Mouse (Mus musculus) heart, postnatal 0 days (tissue): ENCODE data around the gene Znhit2. TPM values are rescaled to one million over a fixed set of nuclear protein-coding genes. Genes with fewer than 3 reads are reported as not detected.

Experiments
- ATAC-seq: fragments of 200-750 bp; cut with Nextera tagmentation; 2 replicates; pipeline ENCODE4 v1.8.0; 2017; ENCODE audit warnings: low read depth, moderate number of reproducible peaks, moderate library complexity; ENCODE audit not compliant: insufficient read depth
- DNase-seq: peaks from one replicate; pipeline ENCODE4 v3.0.0-alpha.2; 2016; ENCODE audit warnings: low spot score
- H3K27ac ChIP-seq: fragments of 300-500 bp; sonication (generic); 2 replicates; pipeline ENCODE4 v1.5.1; 2014; ENCODE audit warnings: low read depth, mild to moderate bottlenecking
- H3K27me3 ChIP-seq: fragments of 300-500 bp; sonication (generic); 2 replicates; pipeline ENCODE4 v1.6.1; 2014; ENCODE audit warnings: low read length, mixed read lengths; ENCODE audit not compliant: control insufficient read depth, insufficient read depth
- H3K36me3 ChIP-seq: fragments of 300-500 bp; sonication (generic); replicated peaks from 2 replicates; pipeline ENCODE4 v1.6.1; 2014; ENCODE audit warnings: low read length, mixed read lengths; ENCODE audit not compliant: control insufficient read depth, insufficient read depth
- H3K4me1 ChIP-seq: fragments of 300-500 bp; sonication (generic); 2 replicates; pipeline ENCODE4 v1.6.1; 2014; ENCODE audit warnings: antibody characterized with exemption; ENCODE audit not compliant: control insufficient read depth, insufficient read depth
- H3K4me2 ChIP-seq: fragments of 300-500 bp; sonication (generic); 2 replicates; pipeline ENCODE4 v1.6.1; 2014; ENCODE audit warnings: low read depth, mild to moderate bottlenecking, low read length, moderate library complexity
- H3K4me3 ChIP-seq: fragments of 300-500 bp; sonication (generic); 2 replicates; pipeline ENCODE4 v1.5.1; 2014; ENCODE audit warnings: low read depth, low read length
- H3K9ac ChIP-seq: fragments of 300-500 bp; sonication (generic); replicated peaks from 2 replicates; pipeline ENCODE4 v1.6.1; 2014; ENCODE audit warnings: low read depth, low read length, mixed read lengths
- H3K9me3 ChIP-seq: fragments of 300-500 bp; sonication (generic); replicated peaks from 2 replicates; pipeline ENCODE4 v1.6.1; 2016; ENCODE audit warnings: low read length; ENCODE audit not compliant: control insufficient read depth
- CTCF ChIP-seq: IDR thresholded peaks from 2 replicates; pipeline ENCODE4 v1.5.1; 2016; ENCODE audit warnings: antibody characterized with exemption, control low read depth, low read depth
- EP300 ChIP-seq: IDR thresholded peaks from 2 replicates; pipeline ENCODE4 v1.6.1; 2016; ENCODE audit warnings: antibody characterized with exemption, low read depth
- WGBS: fragments of 180-500 bp; shearing (Covaris S2); extraction: QIAGEN DNeasy Blood & Tissue Kit; methylation state at CpG from one replicate; pipeline ENCODE4 v1.1.7; 2014; 5-methylcytosine and 5-hydroxymethylcytosine counted together
- polyA plus RNA-seq: library from polyadenylated mRNA; unstranded; fragments of >200 nt; fragmentation: Nextera tagmentation; extraction: Ambion mirVana; gene quantifications from 2 replicates; pipeline ENCODE4 v1.2.1, GENCODE M21; 2015
- total RNA-seq: library from RNA; depleted of rRNA; stranded (reverse); fragments of >200 nt; gene quantifications from 2 replicates; pipeline ENCODE4 v1.2.3, GENCODE M21; 2014; ENCODE audit warnings: low replicate concordance

The Znhit2 gene
- total and polyA plus RNA-seq, 2 experiments from 2014 or later: 22.7 to 58.4 TPM

GRCm38 (mm10) chr19:6084478-6085248 lies 23.7 kb downstream of the Znhit2 start, which contains the start of the genes Zfpl1 and Cdca5:
Gene Zfpl1 (minus strand): TSS chr19:6084956.
Gene Cdca5 (plus strand): TSS chr19:6084983.
- WGBS: under 1% methylated on average over 58 of the region's 58 CpGs
- peaks cover 38% of the 10 kb centered on the region for H3K36me3 ChIP-seq
- TF ChIP-seq EP300 (0 out of 2 replicates have a peak, but pooled peaks have one; percentile 56), CTCF (no peak)
- DNase-seq: peak; percentile 96
- H3K9ac ChIP-seq: peak within 1 kb of the TSS; percentile 73
- ATAC-seq: peak; percentile 92
- H3K4me3 ChIP-seq: peak within 1 kb of the TSS; percentile 72
- peak within 1 kb of the TSS; percentile 60 for H3K27ac ChIP-seq
- H3K9me3 ChIP-seq: no peaks in the 10 kb centered on the region
- peaks cover 13% of the 10 kb centered on the region for H3K4me1 ChIP-seq
- H3K4me2 ChIP-seq: peak within 1 kb of the TSS; percentile 87
- no peaks in the 10 kb centered on the region for H3K27me3 ChIP-seq

DNA sequence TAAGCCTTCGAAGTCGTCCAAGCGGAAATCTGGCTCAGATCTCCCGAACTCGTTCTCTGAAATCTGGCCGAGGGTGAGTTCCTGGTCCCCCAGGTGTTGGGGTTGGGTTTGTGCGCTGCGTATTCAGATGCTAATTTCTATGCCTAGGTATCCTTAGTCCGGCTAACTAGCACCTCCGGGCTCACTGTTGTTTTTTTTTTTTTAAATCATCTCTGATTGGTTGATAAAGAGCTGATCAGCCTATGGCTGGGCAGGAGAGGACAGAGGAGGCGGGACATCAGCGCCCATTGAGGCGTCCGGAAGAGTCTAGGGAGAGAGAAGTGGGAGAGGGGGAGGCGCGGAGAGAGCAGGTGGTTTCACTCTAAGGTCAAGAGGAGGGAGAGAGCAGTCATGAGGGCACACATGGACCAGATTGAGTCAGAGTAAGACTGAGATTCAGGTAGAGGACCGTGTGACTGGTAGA lies 24.5 kb downstream of the Znhit2 start:
- ATAC-seq (peak; percentile 59), DNase-seq (peak; percentile 50)
- H3K4me1 ChIP-seq: peaks cover 13% of the 10 kb centered on the region
- peak overlapping the region; percentile 87 for H3K4me2 ChIP-seq
- no peaks in the 10 kb centered on the region for H3K9me3 ChIP-seq
- peaks cover 38% of the 10 kb centered on the region for H3K36me3 ChIP-seq
- WGBS: 0% methylated on average over 17 of the region's 17 CpGs
- H3K27me3 ChIP-seq: no peaks in the 10 kb centered on the region
- no peak for TF ChIP-seq EP300
- no peak for TF ChIP-seq CTCF
- H3K27ac ChIP-seq: peak overlapping the region; percentile 52; the same call in 1 of the 2 replicates
- peak overlapping the region; percentile 72 for H3K4me3 ChIP-seq
- peak overlapping the region; percentile 44 for H3K9ac ChIP-seq

DNA sequence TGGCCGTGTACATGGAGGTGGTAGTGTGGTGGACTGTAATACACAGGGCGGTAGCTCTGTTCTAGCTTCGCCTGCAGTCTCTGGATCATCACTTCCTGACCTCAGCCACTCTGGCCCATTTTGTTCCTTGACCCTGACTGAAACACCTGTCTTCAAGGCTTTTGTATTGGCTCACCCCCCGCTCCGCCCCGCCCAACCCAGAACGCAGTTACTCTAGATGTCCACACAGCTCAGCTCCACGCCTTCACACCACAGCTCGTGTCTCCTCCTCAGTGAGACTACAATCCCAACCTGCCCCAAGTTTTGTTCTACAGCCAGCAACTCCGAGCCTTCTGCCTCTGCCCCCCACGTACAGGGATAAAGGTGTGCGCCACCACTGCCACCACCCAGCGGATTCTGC lies 27.8 kb downstream of the Znhit2 start:
- TF ChIP-seq CTCF (no peak), EP300 (no peak)
- no peak overlapping the region for H3K4me2 ChIP-seq
- no peak overlapping the region for H3K9ac ChIP-seq
- H3K4me1 ChIP-seq: peaks cover 11% of the 10 kb centered on the region
- ATAC-seq (no peak), DNase-seq (no peak)
- no peaks in the 10 kb centered on the region for H3K9me3 ChIP-seq
- no peak overlapping the region for H3K27ac ChIP-seq
- 89% methylated on average over 13 of the region's 13 CpGs for WGBS
- no peak overlapping the region for H3K4me3 ChIP-seq
- peaks cover 41% of the 10 kb centered on the region for H3K36me3 ChIP-seq
- no peaks in the 10 kb centered on the region for H3K27me3 ChIP-seq

DNA sequence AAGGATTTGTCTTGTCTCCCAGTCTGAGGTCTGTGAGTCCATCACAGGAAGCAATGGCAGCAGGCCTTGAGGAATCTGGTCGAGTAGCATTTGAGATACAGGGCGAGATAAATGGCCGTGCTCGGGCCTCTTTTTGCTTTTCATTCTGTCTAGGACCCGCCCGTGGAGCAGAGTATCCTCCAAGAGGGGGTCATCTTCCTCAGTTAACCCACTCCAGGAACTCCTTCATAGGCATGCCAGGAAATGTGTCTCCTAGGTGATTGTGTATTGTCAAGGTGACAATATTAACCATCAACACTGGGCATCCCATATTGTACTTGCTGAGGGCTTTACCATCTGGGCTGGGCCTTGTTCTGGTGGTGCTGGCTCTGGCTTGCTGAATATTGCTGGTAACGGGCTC lies 33.1 kb downstream of the Znhit2 start, which contains the start of gene AC131692.1:
AC131692.1 (plus strand) TSS at position 301 of the 400 bp plus-strand sequence.
- H3K9me3 ChIP-seq: no peaks in the 10 kb centered on the region
- no peak within 1 kb of the TSS for H3K27ac ChIP-seq
- no peak within 1 kb of the TSS for H3K4me2 ChIP-seq
- H3K4me1 ChIP-seq: no peaks in the 10 kb centered on the region
- ATAC-seq (no peak), DNase-seq (no peak)
- no peak within 1 kb of the TSS for H3K9ac ChIP-seq
- peaks cover 40% of the 10 kb centered on the region for H3K36me3 ChIP-seq
- 84% methylated on average over 7 of the region's 7 CpGs for WGBS
- H3K4me3 ChIP-seq: no peak within 1 kb of the TSS
- no peak for TF ChIP-seq CTCF
- TF ChIP-seq EP300: no peak
- no peaks in the 10 kb centered on the region for H3K27me3 ChIP-seq

DNA sequence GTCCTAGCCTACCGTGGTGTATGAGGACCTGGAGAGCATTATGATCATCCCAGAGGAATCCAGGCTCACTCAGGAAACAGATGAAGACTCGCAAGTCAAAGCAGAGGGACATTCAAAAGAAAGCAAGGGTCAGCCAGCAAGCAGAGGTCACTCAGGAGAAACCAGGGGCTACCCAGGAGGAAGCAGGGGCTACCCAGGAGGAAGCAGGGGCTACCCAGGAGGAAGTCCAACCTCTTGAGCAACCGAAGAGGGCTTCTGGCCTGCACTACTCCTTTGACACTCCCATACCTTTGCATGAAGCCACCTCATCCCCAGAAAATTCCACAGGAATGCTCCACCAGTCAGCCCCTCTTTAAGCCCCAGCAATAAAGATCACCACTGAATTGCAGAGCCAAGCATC lies 36.9 kb downstream of the Znhit2 start:
- peaks cover 10% of the 10 kb centered on the region for H3K36me3 ChIP-seq

More for the DNA sequence above, 36.9 kb downstream of the Znhit2 start:
- Histone ChIP-seq H3K4me2 (no peak overlapping the region), H3K4me1 (no peaks in the 10 kb centered on the region), H3K27me3 (no peaks in the 10 kb centered on the region), H3K9me3 (no peaks in the 10 kb centered on the region), H3K9ac (no peak overlapping the region), H3K27ac (no peak overlapping the region), H3K4me3 (no peak overlapping the region)
- no peak for ATAC-seq
- DNase-seq: no peak
- WGBS: 74% methylated on average over 3 of the region's 3 CpGs
- TF ChIP-seq CTCF: no peak
- TF ChIP-seq EP300: no peak
